Mouse (Mus musculus) midbrain, embryonic 12.5 days (tissue): Measurements from ENCODE around the gene Itln1. TPM values are rescaled to one million over a fixed set of nuclear protein-coding genes. Genes with fewer than 3 reads are reported as not detected.

ENCODE experiments used
- ATAC-seq: fragments of 200-750 bp; cut with Nextera tagmentation; 2 replicates; pipeline ENCODE4 v1.8.0; 2017; ENCODE audit warnings: low read depth, moderate TSS enrichment, moderate library complexity; ENCODE audit not compliant: low FRiP score
- H3K27ac ChIP-seq: fragments of 300-500 bp; sonication (generic); replicated peaks from 2 replicates; pipeline ENCODE4 v1.5.1; 2016; ENCODE audit warnings: mild to moderate bottlenecking
- H3K27me3 ChIP-seq: fragments of 300-500 bp; sonication (generic); 2 replicates; pipeline ENCODE4 v1.6.1; 2016; ENCODE audit warnings: mild to moderate bottlenecking
- H3K36me3 ChIP-seq: fragments of 300-500 bp; sonication (generic); 2 replicates; pipeline ENCODE4 v1.6.1; 2016
- H3K4me1 ChIP-seq: fragments of 300-500 bp; sonication (generic); 2 replicates; pipeline ENCODE4 v1.6.1; 2016
- H3K4me2 ChIP-seq: fragments of 300-500 bp; sonication (generic); replicated peaks from 2 replicates; pipeline ENCODE4 v1.6.1; 2016; ENCODE audit warnings: mild to moderate bottlenecking, moderate library complexity
- H3K4me3 ChIP-seq: fragments of 300-500 bp; sonication (generic); 2 replicates; pipeline ENCODE4 v1.5.1; 2016; ENCODE audit warnings: mild to moderate bottlenecking
- H3K9ac ChIP-seq: fragments of 300-500 bp; sonication (generic); replicated peaks from 2 replicates; pipeline ENCODE4 v1.6.1; 2016; ENCODE audit warnings: mild to moderate bottlenecking, moderate library complexity
- H3K9me3 ChIP-seq: fragments of 300-500 bp; sonication (generic); 2 replicates; pipeline ENCODE4 v1.6.1; 2016; ENCODE audit warnings: mild to moderate bottlenecking
- WGBS: fragments of 180-500 bp; shearing (Covaris S2); methylation state at CpG from one replicate; pipeline ENCODE4 v1.1.7; 2016; 5-methylcytosine and 5-hydroxymethylcytosine counted together
- polyA plus RNA-seq: library from polyadenylated mRNA; unstranded; fragments of >200 nt; fragmentation: Nextera tagmentation; extraction: Ambion mirVana; gene quantifications from 2 replicates; pipeline ENCODE4 v1.2.1, GENCODE M21; 2016

The Itln1 gene
- polyA plus RNA-seq, 1 experiment from 2014 or later: not detected

GRCm38 (mm10) chr1:171556366-171556765 lies 21.3 kb upstream of the Itln1 start:
- Histone ChIP-seq H3K4me3 (no peak overlapping the region), H3K9ac (no peak overlapping the region), H3K27ac (no peak overlapping the region), H3K27me3 (no peaks in the 10 kb centered on the region), H3K36me3 (no peaks in the 10 kb centered on the region), H3K9me3 (no peaks in the 10 kb centered on the region), H3K4me1 (no peaks in the 10 kb centered on the region), H3K4me2 (no peak overlapping the region)
- WGBS: 89% methylated on average over 2 of the region's 2 CpGs
- no peak for ATAC-seq

DNA sequence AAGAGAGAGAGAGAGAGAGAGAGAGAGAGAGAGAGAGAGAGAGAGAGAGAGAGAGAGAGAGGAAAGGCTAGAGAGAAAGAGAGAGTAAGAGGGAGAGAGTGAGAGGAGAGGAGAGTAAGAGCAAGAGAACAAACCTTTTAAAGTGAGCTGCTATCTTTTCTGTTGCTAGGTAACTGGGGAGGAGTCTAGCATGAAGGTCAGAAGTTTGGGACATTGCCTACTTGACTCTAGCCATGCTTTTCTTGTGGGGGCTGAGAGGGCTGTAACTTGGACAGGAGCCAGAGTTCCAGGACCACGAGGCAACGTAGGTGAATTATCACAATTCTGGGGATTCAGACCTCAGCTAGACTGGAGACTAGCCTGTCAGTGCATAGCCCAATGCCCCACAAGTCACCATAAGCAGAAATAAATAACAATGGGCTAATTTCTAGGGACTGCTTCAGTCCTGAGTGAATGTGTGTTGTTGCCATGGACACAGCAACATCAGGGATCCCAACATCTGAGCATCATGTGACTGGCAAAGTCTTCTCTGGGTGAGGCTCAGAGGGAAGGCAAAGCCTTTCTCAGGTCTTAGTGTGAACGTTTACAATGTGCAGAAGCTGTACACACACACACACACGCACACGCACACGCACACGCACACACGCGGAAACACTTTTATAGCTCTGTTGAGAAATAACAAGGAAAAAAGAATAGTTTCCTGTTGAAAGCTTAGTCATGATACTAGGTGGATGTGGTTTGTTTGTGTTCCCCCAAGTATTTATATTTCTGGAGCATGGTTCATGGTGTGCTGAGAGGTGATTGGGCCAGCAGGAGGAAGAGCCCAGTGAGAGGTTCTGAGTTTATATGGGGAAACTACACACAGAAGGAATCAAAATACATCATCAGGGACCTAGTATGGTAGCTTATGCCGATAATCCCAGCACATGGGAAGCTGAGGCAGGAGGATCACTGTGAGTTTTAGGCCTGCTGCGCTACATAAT lies 18.6 kb upstream of the Itln1 start:
- no peaks in the 10 kb centered on the region for H3K4me1 ChIP-seq
- 89% methylated on average over 11 of the region's 11 CpGs for WGBS
- no peaks in the 10 kb centered on the region for H3K36me3 ChIP-seq
- no peak overlapping the region for H3K9ac ChIP-seq
- no peaks in the 10 kb centered on the region for H3K9me3 ChIP-seq
- no peak for ATAC-seq
- no peak overlapping the region for H3K4me3 ChIP-seq
- H3K27me3 ChIP-seq: no peaks in the 10 kb centered on the region
- H3K4me2 ChIP-seq: no peak overlapping the region
- H3K27ac ChIP-seq: no peak overlapping the region

GRCm38 (mm10) chr1:171552230-171552629 lies 17.1 kb upstream of the Itln1 start:
- WGBS: 86% methylated on average over 2 of the region's 2 CpGs
- Histone ChIP-seq H3K4me2 (no peak overlapping the region), H3K36me3 (no peaks in the 10 kb centered on the region), H3K27ac (no peak overlapping the region), H3K4me3 (no peak overlapping the region), H3K27me3 (no peaks in the 10 kb centered on the region), H3K4me1 (no peaks in the 10 kb centered on the region), H3K9ac (no peak overlapping the region), H3K9me3 (no peaks in the 10 kb centered on the region)
- ATAC-seq: no peak

- Histone ChIP-seq H3K27ac (no peak overlapping the region), H3K36me3 (no peaks in the 10 kb centered on the region), H3K9me3 (no peaks in the 10 kb centered on the region), H3K9ac (no peak overlapping the region), H3K4me2 (no peak overlapping the region), H3K4me1 (no peaks in the 10 kb centered on the region), H3K4me3 (no peak overlapping the region), H3K27me3 (no peaks in the 10 kb centered on the region)
- WGBS: 88% methylated on average over 7 of the region's 7 CpGs
- ATAC-seq: no peak
Measured at GRCm38 (mm10) chr1:171551326-171551725, 16.2 kb upstream of the Itln1 start.

GRCm38 (mm10) chr1:171540694-171541093 lies 5.6 kb upstream of the Itln1 start:
- no peaks in the 10 kb centered on the region for H3K4me1 ChIP-seq
- ATAC-seq: no peak
- no peaks in the 10 kb centered on the region for H3K27me3 ChIP-seq
- no peaks in the 10 kb centered on the region; the same call in 1 of the 2 replicates for H3K9me3 ChIP-seq
- no peak overlapping the region for H3K9ac ChIP-seq
- WGBS: 88% methylated on average over 1 of the region's 1 CpGs
- H3K27ac ChIP-seq: no peak overlapping the region
- H3K36me3 ChIP-seq: no peaks in the 10 kb centered on the region
- H3K4me2 ChIP-seq: no peak overlapping the region
- H3K4me3 ChIP-seq: no peak overlapping the region

DNA sequence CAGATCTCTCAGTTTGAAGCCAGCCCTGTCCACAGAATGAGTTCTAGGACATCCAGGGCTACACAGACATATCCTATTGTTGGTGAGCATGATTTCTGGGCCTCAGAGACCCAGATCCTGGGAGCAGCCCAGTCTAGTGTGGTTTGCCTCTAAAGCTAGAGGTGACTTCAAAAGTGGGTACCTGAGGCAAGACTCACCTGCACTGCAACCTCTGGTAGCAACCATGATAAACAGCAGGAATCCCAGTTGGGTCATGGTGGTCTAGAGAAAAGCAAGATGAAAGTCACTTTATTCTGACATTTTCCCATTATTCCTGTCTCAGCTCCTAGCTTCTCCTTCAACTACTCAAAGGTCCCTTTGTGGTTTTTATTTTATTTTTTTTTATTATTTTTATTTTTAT lies 537 bp downstream of the Itln1 start:
- no peak overlapping the region for H3K27ac ChIP-seq
- no peaks in the 10 kb centered on the region for H3K4me1 ChIP-seq
- no peak overlapping the region for H3K4me2 ChIP-seq
- H3K27me3 ChIP-seq: no peaks in the 10 kb centered on the region
- no peak for ATAC-seq
- H3K4me3 ChIP-seq: no peak overlapping the region
- no peaks in the 10 kb centered on the region for H3K36me3 ChIP-seq
- no peaks in the 10 kb centered on the region; the same call in 1 of the 2 replicates for H3K9me3 ChIP-seq
- H3K9ac ChIP-seq: no peak overlapping the region

GRCm38 (mm10) chr1:171532830-171533229 lies 2.3 kb downstream of the Itln1 start:
- H3K27ac ChIP-seq: no peak overlapping the region
- whole genome bisulfite sequencing: 63% methylated on average over 2 of the region's 2 CpGs
- no peak overlapping the region for H3K4me2 ChIP-seq
- no peaks in the 10 kb centered on the region for H3K36me3 ChIP-seq
- ATAC-seq: no peak
- H3K4me1 ChIP-seq: no peaks in the 10 kb centered on the region
- H3K9me3 ChIP-seq: no peaks in the 10 kb centered on the region
- H3K9ac ChIP-seq: no peak overlapping the region
- H3K4me3 ChIP-seq: no peak overlapping the region
- no peaks in the 10 kb centered on the region for H3K27me3 ChIP-seq

DNA sequence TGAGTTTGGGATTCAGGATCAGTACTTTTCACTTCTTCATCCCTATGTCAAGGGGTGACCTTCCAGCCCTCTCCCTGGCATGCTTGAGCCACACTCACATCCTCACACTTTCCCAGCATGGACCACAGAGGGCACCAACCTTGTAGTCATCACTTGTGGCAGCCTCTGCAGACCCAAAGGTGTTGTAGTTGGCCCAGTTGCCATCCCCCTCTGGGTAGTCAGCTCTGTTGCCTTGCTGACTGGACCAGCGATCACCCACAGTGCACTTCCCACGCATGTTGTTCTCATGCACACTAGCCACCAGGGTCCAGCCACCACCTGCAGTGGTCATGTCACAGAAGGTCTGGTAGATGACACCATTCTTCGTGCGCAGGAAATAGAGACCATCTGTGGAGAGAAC lies 3.7 kb downstream of the Itln1 start:
- no peak overlapping the region for H3K4me2 ChIP-seq
- H3K4me1 ChIP-seq: no peaks in the 10 kb centered on the region
- no peak overlapping the region for H3K9ac ChIP-seq
- H3K9me3 ChIP-seq: no peaks in the 10 kb centered on the region
- no peak overlapping the region for H3K4me3 ChIP-seq
- no peaks in the 10 kb centered on the region for H3K36me3 ChIP-seq
- ATAC-seq: no peak
- WGBS: 93% methylated on average over 4 of the region's 4 CpGs
- no peaks in the 10 kb centered on the region for H3K27me3 ChIP-seq
- H3K27ac ChIP-seq: no peak overlapping the region

- no peak overlapping the region for H3K27ac ChIP-seq
- H3K9me3 ChIP-seq: no peaks in the 10 kb centered on the region
- no peak overlapping the region for H3K4me2 ChIP-seq
- no peak for ATAC-seq
- no peaks in the 10 kb centered on the region for H3K4me1 ChIP-seq
- no peak overlapping the region for H3K4me3 ChIP-seq
- no peaks in the 10 kb centered on the region for H3K36me3 ChIP-seq
- no peaks in the 10 kb centered on the region for H3K27me3 ChIP-seq
- 85% methylated on average over 4 of the region's 4 CpGs for WGBS
- no peak overlapping the region for H3K9ac ChIP-seq
Measured at GRCm38 (mm10) chr1:171515557-171515956, 19.5 kb downstream of the Itln1 start.

- no peak overlapping the region for H3K9ac ChIP-seq
- no peak for ATAC-seq
- no peaks in the 10 kb centered on the region for H3K4me1 ChIP-seq
- H3K27me3 ChIP-seq: no peaks in the 10 kb centered on the region
- H3K4me3 ChIP-seq: no peak overlapping the region
- WGBS: 11% methylated on average over 1 of the region's 1 CpGs
- H3K27ac ChIP-seq: no peak overlapping the region
- H3K4me2 ChIP-seq: no peak overlapping the region
- H3K36me3 ChIP-seq: no peaks in the 10 kb centered on the region
- no peaks in the 10 kb centered on the region for H3K9me3 ChIP-seq
Measured at GRCm38 (mm10) chr1:171515039-171515438, 20.1 kb downstream of the Itln1 start.

DNA sequence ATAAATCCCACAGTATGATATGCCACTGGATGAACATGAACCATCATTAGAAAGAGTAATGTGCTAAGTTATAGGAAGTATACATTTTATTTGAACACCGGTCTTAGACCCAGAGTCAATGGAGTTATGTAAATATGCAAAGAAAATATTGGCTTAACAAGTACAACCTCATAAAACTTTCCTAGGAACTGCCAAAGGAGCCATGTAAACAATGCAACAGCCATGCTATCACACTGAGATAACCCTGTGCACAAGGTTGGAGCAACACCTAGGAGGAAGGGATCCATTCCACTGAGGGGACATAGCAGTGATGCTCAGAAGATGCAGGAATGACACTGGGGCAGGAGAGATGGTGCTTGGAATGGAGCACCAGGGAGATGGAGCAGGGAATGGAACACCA lies 21.3 kb downstream of the Itln1 start:
- no peaks in the 10 kb centered on the region for H3K9me3 ChIP-seq
- WGBS: 100% methylated on average over 1 of the region's 1 CpGs

GRCm38 (mm10) chr1:171513234-171513633 lies 21.9 kb downstream of the Itln1 start:
- 86% methylated on average over 2 of the region's 2 CpGs for WGBS

More for the DNA sequence above, 21.3 kb downstream of the Itln1 start:
- ATAC-seq: no peak
- no peaks in the 10 kb centered on the region for H3K36me3 ChIP-seq
- H3K27me3 ChIP-seq: no peaks in the 10 kb centered on the region
- no peak overlapping the region for H3K27ac ChIP-seq
- H3K4me1 ChIP-seq: no peaks in the 10 kb centered on the region
- no peak overlapping the region for H3K4me3 ChIP-seq
- H3K9ac ChIP-seq: no peak overlapping the region
- H3K4me2 ChIP-seq: no peak overlapping the region

More at GRCm38 (mm10) chr1:171513234-171513633, 21.9 kb downstream of the Itln1 start:
- Histone ChIP-seq H3K27ac (no peak overlapping the region), H3K9me3 (no peaks in the 10 kb centered on the region), H3K4me1 (no peaks in the 10 kb centered on the region), H3K36me3 (no peaks in the 10 kb centered on the region), H3K4me3 (no peak overlapping the region), H3K4me2 (no peak overlapping the region), H3K9ac (no peak overlapping the region), H3K27me3 (no peaks in the 10 kb centered on the region)
- no peak for ATAC-seq
